Mouse (Mus musculus): ENCODE results near the gene Peli2.

- TF ChIP-seq POLR2A (IDR thresholded peaks at IDR 0.05; ENCODE audit: control insufficient read depth, low read depth, low read length) (no peak), CTCF (IDR thresholded peaks at IDR 0.05; ENCODE audit: control insufficient read depth, insufficient read depth, insufficient replicate concordance, low read depth, low read length) (no peak)
Measured at GRCm38 (mm10) chr14:48154641-48155040, 34.0 kb downstream of the Peli2 start.

Measured in testis, adult 2 months (tissue).